Mouse (Mus musculus): ENCODE data around the gene Thbs1. TPM values are rescaled to one million over a fixed set of nuclear protein-coding genes. Genes with fewer than 3 reads are reported as not detected.

Thbs1 gene
- polyA plus RNA-seq, 1 experiment from 2014 or later: 78.6 TPM

DNA sequence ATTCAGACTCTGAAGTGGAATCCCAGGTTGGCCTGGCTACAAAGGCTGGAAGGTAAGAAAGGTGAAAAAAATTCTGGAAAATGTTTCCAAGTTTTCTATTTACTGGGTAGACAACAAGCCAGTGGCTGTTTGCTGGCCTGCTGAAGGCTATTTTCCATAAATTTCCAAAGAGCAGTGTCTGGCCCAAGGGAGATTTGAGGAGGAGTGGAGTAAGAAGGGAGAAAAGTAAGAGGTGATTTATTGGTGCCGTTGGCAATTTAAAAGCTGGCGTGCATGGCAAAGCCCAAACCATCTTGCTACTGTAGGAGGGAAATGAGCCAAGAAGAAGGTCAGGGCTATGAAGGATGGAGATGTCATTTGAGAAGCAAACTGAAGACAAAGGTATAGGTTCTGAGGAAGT, 26.0 kb upstream of the Thbs1 start:
- no peak for ATAC-seq

DNA sequence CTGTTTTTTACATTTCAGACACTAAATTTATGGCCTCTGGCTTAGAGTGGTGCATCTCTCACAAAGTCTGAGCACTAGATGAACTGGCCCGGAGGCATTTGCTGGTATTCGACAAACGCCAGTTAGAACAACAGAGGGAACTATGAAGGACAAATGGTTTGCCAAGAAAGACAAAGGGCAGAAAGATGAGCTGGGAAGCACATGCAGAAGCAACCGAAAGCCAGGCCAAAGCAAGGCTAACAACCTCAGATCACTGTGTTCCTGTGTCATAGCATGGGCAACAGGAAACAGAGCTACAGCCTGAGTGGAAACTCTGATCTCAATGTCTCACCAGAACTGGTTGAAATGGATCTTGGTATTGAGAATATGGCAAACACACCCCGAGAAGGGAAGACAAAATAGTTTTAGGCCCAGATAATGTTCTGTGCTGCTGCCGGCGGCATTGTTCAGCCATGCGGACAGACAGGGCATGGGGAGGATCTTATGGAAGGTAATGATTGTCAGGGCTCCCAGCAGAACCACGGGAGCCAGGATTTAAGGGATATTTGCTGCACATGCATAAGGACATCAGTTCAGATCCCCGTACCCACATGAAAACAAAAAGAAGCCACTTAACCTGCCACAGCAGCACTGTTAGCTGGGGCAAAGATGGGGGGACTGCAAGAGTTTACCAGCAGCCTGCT, 24.5 kb upstream of the Thbs1 start:
- H3K4me1 ChIP-seq: no peaks in the 10 kb centered on the region
- no peak overlapping the region for H3K27ac ChIP-seq
- H3K4me3 ChIP-seq: no peak overlapping the region
- no peaks in the 10 kb centered on the region for H3K36me3 ChIP-seq
- no peak overlapping the region for H3K4me2 ChIP-seq
- WGBS (ENCODE audit: insufficient replicate concordance): 72% methylated on average over 10 of the region's 10 CpGs
- H3K9me3 ChIP-seq (replicated peaks): no peaks in the 10 kb centered on the region
- no peak for ATAC-seq
- no peaks in the 10 kb centered on the region for H3K27me3 ChIP-seq (replicated peaks)
- no peak overlapping the region for H3K9ac ChIP-seq

More for the DNA sequence above, 26.0 kb upstream of the Thbs1 start:
- Histone ChIP-seq H3K36me3 (no peaks in the 10 kb centered on the region), H3K4me3 (no peak overlapping the region), H3K4me2 (no peak overlapping the region), H3K4me1 (no peaks in the 10 kb centered on the region), H3K27ac (no peak overlapping the region), H3K9ac (no peak overlapping the region), H3K9me3 (replicated peaks) (no peaks in the 10 kb centered on the region), H3K27me3 (replicated peaks) (no peaks in the 10 kb centered on the region)
- 87% methylated on average over 2 of the region's 2 CpGs for WGBS (ENCODE audit: insufficient replicate concordance)

DNA sequence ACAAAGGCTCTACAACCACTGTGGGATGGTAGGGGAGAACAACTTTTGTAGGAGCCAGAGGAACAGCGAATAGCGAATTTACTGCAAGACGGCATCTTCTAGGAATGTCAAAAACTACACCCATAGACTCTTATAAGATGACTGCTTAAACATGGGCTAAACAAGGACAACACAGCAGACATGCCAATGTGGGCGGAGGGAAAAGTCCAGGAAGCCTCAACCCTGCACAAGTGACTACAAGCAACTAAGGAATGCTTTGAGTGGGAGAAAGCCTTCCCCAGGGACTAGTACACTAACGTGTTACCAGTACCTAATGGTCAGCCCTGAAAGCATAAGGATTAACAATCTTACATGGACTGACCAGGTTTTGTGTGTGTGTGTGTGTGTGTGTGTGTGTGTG, 20.4 kb upstream of the Thbs1 start:
- 73% methylated on average over 5 of the region's 5 CpGs for WGBS (ENCODE audit: insufficient replicate concordance)
- no peaks in the 10 kb centered on the region for H3K27me3 ChIP-seq (replicated peaks)
- no peaks in the 10 kb centered on the region for H3K36me3 ChIP-seq
- no peak overlapping the region for H3K27ac ChIP-seq
- H3K4me1 ChIP-seq: no peaks in the 10 kb centered on the region
- H3K9ac ChIP-seq: no peak overlapping the region
- no peak for ATAC-seq
- no peak overlapping the region for H3K4me3 ChIP-seq
- H3K4me2 ChIP-seq: no peak overlapping the region
- H3K9me3 ChIP-seq (replicated peaks): no peaks in the 10 kb centered on the region

DNA sequence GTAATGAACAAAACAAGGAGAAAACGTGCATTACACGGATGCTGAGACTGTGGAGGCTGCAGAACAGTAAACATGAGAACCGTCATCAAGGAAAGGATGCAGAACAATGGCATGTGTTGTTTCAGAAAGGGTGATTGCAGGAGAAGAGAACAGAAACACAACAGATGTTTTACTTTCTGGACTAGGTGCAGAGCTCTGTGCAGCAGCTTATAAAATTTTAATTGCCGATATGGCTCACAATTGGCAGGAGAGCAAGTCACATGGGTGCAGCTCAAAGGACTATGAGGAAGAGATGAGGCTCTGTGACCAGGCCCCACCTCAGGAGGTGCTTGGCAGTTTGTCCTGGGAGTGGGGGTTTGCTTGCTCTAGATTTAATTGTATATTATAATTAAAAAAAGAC, 12.6 kb upstream of the Thbs1 start:
- H3K9ac ChIP-seq: no peak overlapping the region
- H3K4me3 ChIP-seq: no peak overlapping the region
- no peaks in the 10 kb centered on the region for H3K36me3 ChIP-seq
- 75% methylated on average over 4 of the region's 4 CpGs for WGBS (ENCODE audit: insufficient replicate concordance)
- no peaks in the 10 kb centered on the region for H3K4me1 ChIP-seq
- no peak for ATAC-seq
- no peaks in the 10 kb centered on the region for H3K27me3 ChIP-seq (replicated peaks)
- no peak overlapping the region for H3K27ac ChIP-seq
- H3K9me3 ChIP-seq (replicated peaks): no peaks in the 10 kb centered on the region
- no peak overlapping the region for H3K4me2 ChIP-seq

DNA sequence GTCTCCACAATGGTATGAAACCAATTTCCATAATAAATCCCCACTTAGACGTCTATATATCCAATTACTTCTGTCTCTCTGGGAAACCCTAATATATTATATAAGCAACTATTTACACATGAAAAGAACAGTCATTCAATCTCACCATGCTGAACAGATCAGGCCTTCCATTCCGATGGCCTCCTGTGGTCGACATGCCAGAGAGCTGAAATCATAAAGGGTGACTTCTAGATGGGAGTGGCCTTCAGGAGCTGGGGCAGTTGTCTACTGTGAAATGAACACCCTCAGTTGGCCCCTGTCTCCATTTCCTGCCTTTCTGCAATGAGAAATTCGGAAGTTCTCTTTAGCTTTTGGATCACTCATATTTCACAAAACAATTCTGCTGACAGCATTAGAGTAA, 9.5 kb upstream of the Thbs1 start:
- no peaks in the 10 kb centered on the region for H3K36me3 ChIP-seq
- ATAC-seq: no peak
- no peak overlapping the region for H3K27ac ChIP-seq
- H3K9me3 ChIP-seq (replicated peaks): no peaks in the 10 kb centered on the region
- no peaks in the 10 kb centered on the region for H3K4me1 ChIP-seq
- H3K4me2 ChIP-seq: no peak overlapping the region
- H3K4me3 ChIP-seq: no peak overlapping the region
- no peaks in the 10 kb centered on the region for H3K27me3 ChIP-seq (replicated peaks)
- no peak overlapping the region for H3K9ac ChIP-seq
- WGBS (ENCODE audit: insufficient replicate concordance): 57% methylated on average over 4 of the region's 4 CpGs

DNA sequence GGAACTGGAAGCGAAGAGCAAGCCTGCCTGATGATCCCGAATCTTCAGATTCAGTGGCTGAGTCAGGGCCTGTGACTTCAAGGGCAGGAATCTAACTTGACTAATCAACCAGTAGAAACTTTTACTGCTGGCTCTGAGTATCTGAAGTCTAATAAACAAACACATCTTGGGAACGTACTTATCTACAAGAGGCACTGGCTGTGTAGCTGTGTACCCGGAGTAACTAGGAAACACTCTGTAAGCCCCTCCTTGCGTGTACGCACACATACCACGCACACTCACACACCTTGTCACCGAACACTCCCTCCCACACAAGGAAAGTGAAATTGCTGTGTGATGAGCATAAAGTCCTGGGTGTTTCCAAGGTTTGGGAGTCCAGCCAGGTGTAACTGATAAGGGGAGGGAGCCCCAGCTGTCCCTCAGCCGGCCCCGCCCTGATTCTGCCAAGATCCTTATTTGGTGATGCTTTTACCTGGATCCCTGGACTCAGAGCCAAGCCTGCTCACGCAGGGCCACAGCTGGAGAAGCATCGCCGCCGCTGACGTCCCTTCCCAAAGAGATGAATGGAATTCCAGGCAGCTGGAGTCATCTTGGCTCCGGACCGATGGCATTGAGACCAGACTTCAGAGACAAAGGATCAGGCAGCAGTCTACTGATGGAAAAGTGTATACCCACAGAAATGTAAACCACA, 1.3 kb upstream of the Thbs1 start:
- H3K9ac ChIP-seq: 0 out of 2 replicates have a peak overlapping the region, but pooled peaks have one; percentile 0
- 44% methylated on average over 17 of the region's 17 CpGs for WGBS (ENCODE audit: insufficient replicate concordance)
- peaks cover 27% of the 10 kb centered on the region for H3K27me3 ChIP-seq (replicated peaks)
- peaks cover 13% of the 10 kb centered on the region for H3K4me1 ChIP-seq
- H3K9me3 ChIP-seq (replicated peaks): no peaks in the 10 kb centered on the region
- no peak for ATAC-seq
- H3K4me2 ChIP-seq: peak overlapping the region; percentile 70
- no peak overlapping the region for H3K27ac ChIP-seq
- no peak overlapping the region for H3K4me3 ChIP-seq
- H3K36me3 ChIP-seq: no peaks in the 10 kb centered on the region

DNA sequence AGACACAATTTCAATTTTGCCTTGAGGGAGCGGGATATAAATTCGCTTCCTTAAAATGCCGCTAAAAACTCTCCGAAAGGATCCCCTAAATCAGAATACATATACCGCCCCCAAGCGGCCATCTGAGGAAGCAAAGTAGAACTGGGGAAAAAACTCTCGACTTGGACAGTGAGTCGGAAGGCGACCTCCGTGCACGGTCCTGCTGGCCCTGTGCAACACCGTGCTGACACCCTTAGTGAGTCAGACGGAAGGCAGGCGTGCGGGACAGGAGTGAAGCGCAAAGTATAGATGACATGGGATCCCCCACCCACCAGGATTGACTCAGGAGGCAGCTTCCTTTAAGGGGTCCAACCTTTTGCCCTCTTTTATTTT, 574 bp upstream of the Thbs1 start:
- peak overlapping the region; percentile 70 for H3K4me2 ChIP-seq
- peaks cover 13% of the 10 kb centered on the region for H3K4me1 ChIP-seq
- WGBS (ENCODE audit: insufficient replicate concordance): 2% methylated on average over 16 of the region's 16 CpGs
- H3K4me3 ChIP-seq: peak overlapping the region; percentile 49
- H3K9ac ChIP-seq: no peak overlapping the region
- H3K27ac ChIP-seq: 0 out of 2 replicates have a peak overlapping the region, but pooled peaks have one; percentile 37
- no peaks in the 10 kb centered on the region for H3K9me3 ChIP-seq (replicated peaks)
- ATAC-seq: peak; percentile 67
- H3K27me3 ChIP-seq (replicated peaks): peaks cover 27% of the 10 kb centered on the region
- no peaks in the 10 kb centered on the region for H3K36me3 ChIP-seq

DNA sequence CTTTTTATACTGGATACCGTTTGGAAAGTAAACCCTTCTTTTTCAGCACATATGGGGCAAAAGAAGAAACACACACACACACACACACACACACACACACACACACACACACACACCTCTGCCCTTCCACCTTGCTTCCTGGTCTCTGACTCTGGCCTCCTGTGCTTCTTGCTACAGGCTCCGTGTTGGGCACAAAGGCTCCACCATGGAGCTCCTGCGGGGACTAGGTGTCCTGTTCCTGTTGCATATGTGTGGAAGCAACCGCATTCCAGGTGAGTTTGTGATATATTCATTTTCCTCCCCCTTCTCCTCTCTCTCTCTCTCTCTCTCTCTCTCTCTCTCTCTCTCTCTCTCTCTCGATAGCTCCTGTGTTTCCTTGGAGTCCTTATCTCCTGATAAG, 762 bp downstream of the Thbs1 start:
- 0 out of 2 replicates have a peak overlapping the region, but pooled peaks have one; percentile 22 for H3K9ac ChIP-seq
- peaks cover 27% of the 10 kb centered on the region for H3K27me3 ChIP-seq (replicated peaks)
- peaks cover 13% of the 10 kb centered on the region for H3K4me1 ChIP-seq
- ATAC-seq: no peak
- 15% methylated on average over 5 of the region's 5 CpGs for WGBS (ENCODE audit: insufficient replicate concordance)
- no peaks in the 10 kb centered on the region for H3K9me3 ChIP-seq (replicated peaks)
- no peaks in the 10 kb centered on the region for H3K36me3 ChIP-seq
- H3K4me3 ChIP-seq: peak overlapping the region; percentile 49
- no peak overlapping the region for H3K27ac ChIP-seq
- H3K4me2 ChIP-seq: peak overlapping the region; percentile 70

DNA sequence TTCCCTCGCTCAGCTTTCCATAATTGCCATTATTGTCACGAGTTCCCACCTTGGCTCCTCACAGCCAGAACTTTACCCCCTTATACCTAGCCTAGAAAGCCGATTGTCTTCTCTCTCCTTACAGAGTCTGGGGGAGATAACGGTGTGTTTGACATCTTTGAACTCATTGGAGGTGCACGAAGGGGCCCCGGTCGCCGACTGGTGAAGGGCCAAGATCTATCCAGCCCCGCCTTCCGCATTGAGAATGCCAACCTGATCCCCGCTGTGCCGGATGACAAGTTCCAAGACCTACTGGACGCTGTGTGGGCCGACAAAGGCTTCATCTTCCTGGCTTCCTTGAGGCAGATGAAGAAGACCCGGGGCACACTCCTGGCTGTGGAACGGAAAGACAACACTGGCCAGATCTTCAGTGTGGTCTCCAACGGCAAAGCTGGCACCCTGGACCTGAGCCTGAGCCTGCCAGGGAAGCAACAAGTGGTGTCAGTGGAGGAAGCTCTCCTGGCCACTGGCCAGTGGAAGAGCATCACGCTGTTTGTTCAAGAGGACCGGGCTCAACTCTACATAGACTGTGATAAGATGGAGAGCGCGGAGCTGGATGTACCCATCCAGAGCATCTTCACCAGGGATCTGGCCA, 1.3 kb downstream of the Thbs1 start:
- Histone ChIP-seq H3K4me2 (peak overlapping the region; percentile 70), H3K4me3 (peak overlapping the region; percentile 49), H3K27ac (peak overlapping the region; percentile 25; the same call in 1 of the 2 replicates), H3K9ac (0 out of 2 replicates have a peak overlapping the region, but pooled peaks have one; percentile 22), H3K9me3 (replicated peaks) (no peaks in the 10 kb centered on the region), H3K36me3 (no peaks in the 10 kb centered on the region), H3K27me3 (replicated peaks) (peaks cover 27% of the 10 kb centered on the region), H3K4me1 (peaks cover 13% of the 10 kb centered on the region)
- 45% methylated on average over 21 of the region's 21 CpGs for WGBS (ENCODE audit: insufficient replicate concordance)
- no peak for ATAC-seq

DNA sequence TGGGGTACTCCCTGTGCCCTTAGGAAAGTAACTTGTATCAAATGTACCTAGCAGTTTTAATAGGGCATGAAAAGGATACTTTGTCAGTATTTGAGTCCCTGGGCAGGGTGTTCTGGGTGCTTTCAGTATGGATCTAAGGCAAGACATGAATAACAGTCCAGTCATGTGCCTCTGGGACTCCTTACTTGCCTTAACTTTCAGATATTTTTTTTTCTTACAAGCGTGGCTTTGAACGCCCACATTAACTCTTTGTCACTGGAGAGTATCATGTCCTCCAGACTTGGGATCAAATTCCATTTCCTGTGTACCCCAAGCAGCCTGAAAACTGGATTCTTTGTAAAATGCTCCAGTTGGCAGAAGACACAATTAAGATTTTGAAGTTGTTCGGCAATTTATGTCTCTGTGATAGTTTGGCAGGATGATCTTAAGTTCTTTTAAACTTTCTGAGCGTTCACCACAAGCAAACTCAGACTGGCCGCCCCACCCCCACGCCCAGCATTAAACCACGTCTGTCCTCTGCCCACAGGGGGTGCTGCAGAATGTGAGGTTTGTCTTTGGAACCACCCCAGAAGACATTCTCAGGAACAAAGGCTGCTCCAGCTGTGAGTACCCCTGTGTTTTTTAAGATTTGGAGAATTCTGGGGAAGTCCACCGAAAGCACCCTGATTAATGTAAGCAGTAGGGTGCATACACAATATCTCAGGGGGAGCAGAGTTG, 2.3 kb downstream of the Thbs1 start:
- H3K4me3 ChIP-seq: no peak overlapping the region; the same call in 1 of the 2 replicates
- ATAC-seq: no peak
- no peak overlapping the region; the same call in 1 of the 2 replicates for H3K4me2 ChIP-seq
- peaks cover 13% of the 10 kb centered on the region for H3K4me1 ChIP-seq
- no peak overlapping the region for H3K9ac ChIP-seq
- 44% methylated on average over 8 of the region's 8 CpGs for WGBS (ENCODE audit: insufficient replicate concordance)
- peaks cover 27% of the 10 kb centered on the region for H3K27me3 ChIP-seq (replicated peaks)
- H3K27ac ChIP-seq: no peak overlapping the region
- H3K9me3 ChIP-seq (replicated peaks): no peaks in the 10 kb centered on the region
- no peaks in the 10 kb centered on the region for H3K36me3 ChIP-seq

DNA sequence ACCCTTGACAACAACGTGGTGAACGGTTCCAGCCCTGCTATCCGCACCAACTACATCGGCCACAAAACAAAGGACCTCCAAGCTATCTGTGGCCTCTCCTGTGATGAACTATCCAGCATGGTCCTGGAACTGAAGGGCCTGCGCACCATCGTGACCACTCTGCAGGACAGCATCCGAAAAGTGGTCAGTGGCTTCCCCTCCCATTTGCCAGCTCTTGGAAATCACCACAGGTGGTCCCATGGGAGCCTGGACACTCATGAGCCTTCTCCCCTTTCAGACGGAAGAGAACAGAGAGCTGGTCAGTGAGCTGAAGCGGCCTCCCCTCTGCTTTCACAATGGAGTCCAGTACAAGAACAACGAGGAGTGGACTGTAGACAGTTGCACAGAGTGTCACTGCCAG, 3.0 kb downstream of the Thbs1 start:
- Histone ChIP-seq H3K4me2 (no peak overlapping the region), H3K9me3 (replicated peaks) (no peaks in the 10 kb centered on the region), H3K27me3 (replicated peaks) (peaks cover 27% of the 10 kb centered on the region), H3K4me1 (peaks cover 13% of the 10 kb centered on the region), H3K27ac (no peak overlapping the region), H3K36me3 (peaks cover 5% of the 10 kb centered on the region; the same call in 1 of the 2 replicates), H3K9ac (no peak overlapping the region), H3K4me3 (no peak overlapping the region)
- WGBS (ENCODE audit: insufficient replicate concordance): 70% methylated on average over 10 of the region's 10 CpGs
- no peak for ATAC-seq

Measured in liver, embryonic 12.5 days (tissue).